Mouse (Mus musculus) heart, embryonic 14.5 days (tissue): ENCODE measurements around the gene Ptprk. TPM values are rescaled to one million over a fixed set of nuclear protein-coding genes. Genes with fewer than 3 reads are reported as not detected.

Source experiments
- ATAC-seq: fragments of 200-750 bp; cut with Nextera tagmentation; 2 replicates; pipeline ENCODE4 v1.8.0; 2017; ENCODE audit warnings: low read depth, moderate TSS enrichment; ENCODE audit not compliant: insufficient number of reproducible peaks, insufficient read depth, low FRiP score
- H3K27ac ChIP-seq, 2 experiments: fragments of 200-500 bp in 1 of 2; fragments of 300-500 bp in 1 of 2; sonication (generic) in 1 of 2; replicated peaks in 1 of 2; 2 replicates each; pipeline ENCODE4 v1.5.1; 2012 to 2014; ENCODE audit warnings: low read depth in 2 of 2, low read length in 2 of 2, control low read depth in 1 of 2, mild to moderate bottlenecking in 1 of 2, mixed read lengths in 1 of 2; ENCODE audit not compliant: control insufficient read depth in 1 of 2, insufficient read depth in 1 of 2
- H3K27me3 ChIP-seq: fragments of 300-500 bp; sonication (generic); 2 replicates; pipeline ENCODE4 v1.6.1; 2014; ENCODE audit warnings: mild to moderate bottlenecking, low read length, control low read depth; ENCODE audit not compliant: control insufficient read depth, insufficient read depth
- H3K36me3 ChIP-seq: fragments of 300-500 bp; sonication (generic); 2 replicates; pipeline ENCODE4 v1.6.1; 2014; ENCODE audit warnings: mild to moderate bottlenecking, control low read depth, low read length, mixed read lengths; ENCODE audit not compliant: control insufficient read depth, insufficient read depth
- H3K4me1 ChIP-seq, 2 experiments: fragments of 200-500 bp in 1 of 2; fragments of 300-500 bp in 1 of 2; sonication (generic) in 1 of 2; 2 replicates each; pipeline ENCODE4 v1.6.1; 2012 to 2014; ENCODE audit warnings: low read length in 2 of 2, control low read depth in 1 of 2, mixed read lengths in 1 of 2; ENCODE audit not compliant: control insufficient read depth in 2 of 2, insufficient read depth in 2 of 2
- H3K4me2 ChIP-seq: fragments of 300-500 bp; sonication (generic); 2 replicates; pipeline ENCODE4 v1.6.1; 2014; ENCODE audit warnings: mild to moderate bottlenecking, low read length
- H3K4me3 ChIP-seq, 2 experiments: fragments of 200-500 bp in 1 of 2; fragments of 300-500 bp in 1 of 2; sonication (generic) in 1 of 2; 2 replicates each; pipeline ENCODE4 v1.5.1; 2012 to 2014; ENCODE audit warnings: low read length in 2 of 2, mild to moderate bottlenecking in 2 of 2, control low read depth in 1 of 2, low read depth in 1 of 2, moderate library complexity in 1 of 2; ENCODE audit not compliant: control insufficient read depth in 1 of 2, insufficient read depth in 1 of 2
- H3K9ac ChIP-seq: fragments of 300-500 bp; sonication (generic); 2 replicates; pipeline ENCODE4 v1.6.1; 2014; ENCODE audit warnings: mild to moderate bottlenecking, low read length
- H3K9me3 ChIP-seq: fragments of 300-500 bp; sonication (generic); 2 replicates; pipeline ENCODE4 v1.6.1; 2016; ENCODE audit warnings: low read length, control low read depth; ENCODE audit not compliant: control insufficient read depth
- WGBS: fragments of 180-500 bp; shearing (Covaris S2); extraction: QIAGEN DNeasy Blood & Tissue Kit; methylation state at CpG from one replicate; pipeline ENCODE4 v1.1.7; 2014; 5-methylcytosine and 5-hydroxymethylcytosine counted together
- polyA plus RNA-seq: library from polyadenylated mRNA; unstranded; fragments of >200 nt; fragmentation: Nextera tagmentation; extraction: Ambion mirVana; gene quantifications from 2 replicates; pipeline ENCODE4 v1.2.1, GENCODE M21; 2014

Ptprk gene
- polyA plus RNA-seq, 1 experiment from 2014 or later = 43.6 TPM

GRCm38 (mm10) chr10:28130422-28130821, 55.8 kb downstream of the Ptprk start:
- Histone ChIP-seq H3K9me3 (no peaks in the 10 kb centered on the region), H3K4me1 (peaks cover 11 to 18% of the 10 kb centered on the region in 2 experiments), H3K36me3 (no peaks in the 10 kb centered on the region), H3K27me3 (no peaks in the 10 kb centered on the region), H3K4me3 (no peak overlapping the region), H3K9ac (no peak overlapping the region), H3K4me2 (no peak overlapping the region), H3K27ac (no peak overlapping the region)
- WGBS = 60% methylated on average over 9 of the region's 9 CpGs
- no peak for ATAC-seq

GRCm38 (mm10) chr10:28133770-28134169, 59.1 kb downstream of the Ptprk start:
- Histone ChIP-seq H3K27ac (no peak overlapping the region), H3K9ac (no peak overlapping the region), H3K27me3 (no peaks in the 10 kb centered on the region), H3K4me2 (no peak overlapping the region), H3K36me3 (no peaks in the 10 kb centered on the region), H3K4me3 (no peak overlapping the region), H3K9me3 (no peaks in the 10 kb centered on the region), H3K4me1 (peaks cover 6 to 11% of the 10 kb centered on the region in 2 experiments)
- WGBS = 83% methylated on average over 4 of the region's 4 CpGs
- ATAC-seq = no peak

- no peak overlapping the region for H3K27ac ChIP-seq
- H3K4me3 ChIP-seq = no peak overlapping the region
- H3K4me1 ChIP-seq = peaks cover 0 to 9% of the 10 kb centered on the region in 2 experiments; a peak in 3 of 4 replicates
- 52% methylated on average over 4 of the region's 4 CpGs for WGBS
- H3K4me2 ChIP-seq = no peak overlapping the region
- H3K36me3 ChIP-seq = no peaks in the 10 kb centered on the region
- ATAC-seq = no peak
- no peaks in the 10 kb centered on the region for H3K9me3 ChIP-seq
- H3K9ac ChIP-seq = no peak overlapping the region
- no peaks in the 10 kb centered on the region for H3K27me3 ChIP-seq
Observed at GRCm38 (mm10) chr10:28138399-28138798, 63.8 kb downstream of the Ptprk start.

- Histone ChIP-seq H3K27me3 (no peaks in the 10 kb centered on the region), H3K4me2 (no peak overlapping the region), H3K9me3 (no peaks in the 10 kb centered on the region), H3K9ac (no peak overlapping the region), H3K4me3 (no peak overlapping the region), H3K27ac (no peak overlapping the region), H3K36me3 (no peaks in the 10 kb centered on the region), H3K4me1 (peaks cover 0 to 13% of the 10 kb centered on the region in 2 experiments; a peak in 3 of 4 replicates)
- no peak for ATAC-seq
- 88% methylated on average over 1 of the region's 1 CpGs for WGBS
Observed at GRCm38 (mm10) chr10:28144459-28144858, 69.8 kb downstream of the Ptprk start.

GRCm38 (mm10) chr10:28145326-28145725, 70.7 kb downstream of the Ptprk start:
- H3K4me2 ChIP-seq = no peak overlapping the region
- H3K27me3 ChIP-seq = no peaks in the 10 kb centered on the region
- H3K4me3 ChIP-seq = no peak overlapping the region
- 72% methylated on average over 5 of the region's 5 CpGs for WGBS
- H3K9me3 ChIP-seq = no peaks in the 10 kb centered on the region
- no peaks in the 10 kb centered on the region for H3K36me3 ChIP-seq
- H3K4me1 ChIP-seq = peaks cover 0 to 13% of the 10 kb centered on the region in 2 experiments; a peak in 3 of 4 replicates
- H3K9ac ChIP-seq = no peak overlapping the region
- no peak for ATAC-seq
- no peak overlapping the region for H3K27ac ChIP-seq

GRCm38 (mm10) chr10:28155688-28156685, 81.4 kb downstream of the Ptprk start:
- no peak overlapping the region for H3K4me2 ChIP-seq

GRCm38 (mm10) chr10:28159716-28160115, 85.1 kb downstream of the Ptprk start:
- Histone ChIP-seq H3K4me2 (no peak overlapping the region), H3K4me3 (no peak overlapping the region), H3K9me3 (no peaks in the 10 kb centered on the region), H3K27ac (no peak overlapping the region), H3K4me1 (peaks cover under 1 to 16% of the 10 kb centered on the region in 2 experiments; a peak in 3 of 4 replicates), H3K27me3 (no peaks in the 10 kb centered on the region), H3K36me3 (no peaks in the 10 kb centered on the region), H3K9ac (no peak overlapping the region)
- WGBS = 86% methylated on average over 4 of the region's 4 CpGs
- no peak for ATAC-seq

More at GRCm38 (mm10) chr10:28155688-28156685, 81.4 kb downstream of the Ptprk start:
- H3K27ac ChIP-seq = no peak overlapping the region
- H3K4me1 ChIP-seq = no peaks in the 10 kb centered on the region
- H3K36me3 ChIP-seq = no peaks in the 10 kb centered on the region
- no peak overlapping the region for H3K9ac ChIP-seq
- no peaks in the 10 kb centered on the region for H3K9me3 ChIP-seq
- 78% methylated on average over 20 of the region's 20 CpGs for WGBS
- ATAC-seq = no peak
- no peak overlapping the region for H3K4me3 ChIP-seq
- no peaks in the 10 kb centered on the region for H3K27me3 ChIP-seq
